Mouse (Mus musculus): ENCODE data around the gene Kcnmb4. TPM values are rescaled to one million over a fixed set of nuclear protein-coding genes. Genes with fewer than 3 reads are reported as not detected.

Gene Kcnmb4
- polyA plus RNA-seq, 1 experiment: not detected

DNA sequence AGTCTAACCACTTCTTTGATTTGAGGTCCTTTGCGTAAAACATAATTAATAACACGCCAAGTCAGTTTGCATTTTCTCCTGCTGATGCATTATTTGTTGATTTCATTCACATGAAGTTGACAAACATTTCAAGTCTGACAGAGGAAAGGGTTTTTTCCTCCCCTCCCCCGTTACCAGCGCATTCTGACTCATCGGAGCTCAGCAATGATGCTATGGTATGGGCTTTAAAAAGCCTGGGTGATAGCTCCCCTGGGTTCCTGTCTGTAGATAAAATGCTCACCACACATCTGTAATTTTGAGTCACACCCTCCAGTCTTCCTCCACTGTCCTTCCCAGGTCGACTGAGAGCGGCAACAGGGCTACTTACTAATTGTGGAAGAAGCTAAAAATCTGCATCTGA lies 47.5 kb downstream of the Kcnmb4 start:
- no peak for TF ChIP-seq GATA1 (IDR thresholded peaks at IDR 0.05; ENCODE audit: low read length)

DNA sequence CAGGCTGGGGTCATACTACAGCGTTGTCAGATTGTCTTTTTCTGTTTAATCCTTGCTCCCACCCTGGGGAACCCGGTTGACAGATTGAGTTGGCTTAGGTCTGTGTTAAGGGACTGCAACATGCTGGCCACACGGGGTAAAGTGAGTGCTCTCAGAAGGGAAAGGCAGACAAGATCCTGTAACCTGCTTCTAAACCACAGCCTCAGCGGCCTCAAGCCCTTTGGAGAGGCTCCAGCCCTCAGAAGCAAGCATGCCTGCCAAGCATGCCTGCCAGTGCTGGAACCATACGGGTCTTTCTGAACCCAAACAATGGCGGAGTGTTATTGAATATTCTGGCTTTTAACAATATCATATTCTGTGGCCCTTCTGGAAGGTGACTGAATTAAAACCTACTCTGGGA lies 48.8 kb downstream of the Kcnmb4 start:
- no peak for TF ChIP-seq GATA1 (IDR thresholded peaks at IDR 0.05; ENCODE audit: low read length)

DNA sequence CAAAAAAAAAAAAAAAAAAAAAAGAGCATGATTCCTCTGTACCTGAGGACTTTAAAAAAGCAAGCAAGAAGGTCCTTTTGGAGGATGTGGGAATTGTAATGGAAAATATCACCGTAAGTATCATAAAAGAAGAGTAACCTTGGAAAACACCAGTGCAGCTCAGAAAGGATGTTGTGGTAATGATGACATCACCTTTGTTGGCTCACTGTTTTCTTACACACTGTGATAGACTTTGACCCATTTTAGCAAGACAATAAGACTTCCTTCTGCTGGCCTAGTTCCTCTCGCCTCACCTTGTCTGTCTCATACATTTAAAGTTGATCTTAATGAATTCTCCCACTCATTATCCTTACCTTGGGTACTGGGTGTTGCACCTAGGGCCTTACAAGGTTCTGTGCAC lies 51.1 kb downstream of the Kcnmb4 start:
- no peak for TF ChIP-seq GATA1 (IDR thresholded peaks at IDR 0.05; ENCODE audit: low read length)

DNA sequence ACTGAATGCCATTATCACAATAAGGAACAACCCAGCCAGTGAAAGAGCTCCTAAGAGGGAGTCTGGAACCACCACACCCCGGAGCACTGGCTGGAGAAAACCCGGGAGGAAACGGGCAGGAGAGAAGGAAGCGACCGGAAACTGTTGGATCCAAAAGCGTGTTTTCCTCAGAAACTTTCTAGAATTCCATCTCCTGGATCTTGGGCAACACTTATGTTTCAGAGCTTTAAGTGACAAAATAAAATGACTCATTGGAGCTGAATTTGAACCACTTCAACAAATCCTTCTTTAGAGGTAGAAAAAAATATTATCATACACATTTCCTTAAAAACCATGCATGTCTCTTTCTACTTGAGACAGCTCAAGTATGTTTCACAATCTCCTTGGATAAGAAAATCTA lies 52.7 kb downstream of the Kcnmb4 start:
- TF ChIP-seq GATA1 (IDR thresholded peaks at IDR 0.05; ENCODE audit: low read length): no peak

- TF ChIP-seq GATA1 (IDR thresholded peaks at IDR 0.05; ENCODE audit: low read length): no peak
Observed at GRCm38 (mm10) chr10:116418121-116418726, 55.5 kb downstream of the Kcnmb4 start.

- TF ChIP-seq GATA1 (IDR thresholded peaks at IDR 0.05; ENCODE audit: low read length): no peak
Observed at GRCm38 (mm10) chr10:116416726-116417125, 57.0 kb downstream of the Kcnmb4 start.

DNA sequence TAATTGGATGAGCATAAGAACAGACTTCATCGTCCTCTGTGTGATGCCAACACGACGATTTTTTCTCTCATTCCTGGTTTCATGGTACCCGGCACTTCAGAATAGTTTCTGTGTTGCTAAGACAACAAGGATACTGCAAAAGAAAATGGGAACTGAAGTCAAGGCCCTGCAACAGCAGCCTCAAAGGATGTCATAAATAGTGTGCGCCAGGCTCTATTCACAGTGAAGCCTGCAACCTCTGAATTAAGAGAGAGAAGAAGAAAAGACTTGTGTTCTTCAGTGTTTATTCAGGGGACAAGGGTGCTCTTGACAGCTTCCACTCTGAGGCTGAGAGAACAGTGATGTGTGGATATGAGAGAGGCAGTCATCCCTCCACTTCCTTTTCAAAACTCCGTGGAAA lies 57.5 kb downstream of the Kcnmb4 start:
- TF ChIP-seq GATA1 (IDR thresholded peaks at IDR 0.05; ENCODE audit: low read length): no peak

GRCm38 (mm10) chr10:116410826-116411225 lies 62.9 kb downstream of the Kcnmb4 start:
- no peak for TF ChIP-seq GATA1 (IDR thresholded peaks at IDR 0.05; ENCODE audit: low read length)

DNA sequence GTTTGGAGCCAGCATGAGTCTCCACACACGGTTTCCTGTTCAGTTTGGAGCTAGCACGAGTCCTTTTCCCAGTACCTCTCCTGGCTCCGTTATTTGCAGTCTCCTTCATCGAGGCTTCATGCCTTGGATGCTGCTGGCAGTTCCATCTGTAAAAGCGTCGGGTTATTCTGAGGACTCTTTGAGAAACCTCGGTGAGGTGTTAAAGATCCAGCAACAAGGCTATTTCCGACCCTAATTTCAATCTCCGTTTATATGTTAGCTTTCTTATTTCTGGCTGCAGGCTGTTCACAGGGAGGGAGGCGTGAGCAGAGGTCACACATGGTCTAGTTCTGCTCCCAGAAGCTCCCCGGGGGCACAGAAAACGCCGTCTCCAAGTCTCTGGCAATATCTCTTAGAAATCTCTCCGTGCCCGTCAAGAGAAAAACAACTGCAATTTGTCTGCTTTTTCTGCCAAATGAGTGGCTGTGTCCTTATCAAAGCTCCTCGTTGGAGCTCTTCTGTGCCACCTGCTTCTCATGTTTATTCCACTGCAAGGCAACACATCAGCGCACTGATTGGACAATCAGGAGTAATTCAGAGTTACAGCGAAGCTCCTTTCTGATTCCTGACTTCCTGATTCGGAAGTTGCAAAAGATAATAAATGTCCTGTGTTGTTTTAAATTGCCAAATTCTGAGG lies 65.9 kb downstream of the Kcnmb4 start:
- no peak for TF ChIP-seq GATA1 (IDR thresholded peaks at IDR 0.05; ENCODE audit: low read length)

- TF ChIP-seq GATA1 (IDR thresholded peaks at IDR 0.05; ENCODE audit: low read length): no peak
Observed at GRCm38 (mm10) chr10:116405011-116405410, 68.7 kb downstream of the Kcnmb4 start.

DNA sequence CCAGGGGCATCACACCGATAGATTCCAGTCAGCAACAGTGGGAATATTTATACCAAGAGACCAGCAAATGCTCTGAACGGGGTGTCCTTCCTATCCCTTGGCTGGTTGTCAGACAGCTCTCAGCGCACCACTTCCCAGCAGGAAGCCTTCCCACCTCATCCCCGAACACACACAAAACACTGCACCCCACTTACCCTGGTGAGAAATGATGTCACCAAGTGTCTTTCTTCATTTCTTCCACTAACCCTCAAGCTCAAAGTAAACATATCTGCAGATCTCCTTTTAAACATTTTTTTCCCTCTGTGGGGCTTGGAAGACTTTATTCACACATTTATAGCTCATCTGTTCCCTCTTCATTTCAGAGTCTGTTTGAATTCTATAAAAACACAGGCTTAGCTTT lies 70.0 kb downstream of the Kcnmb4 start:
- TF ChIP-seq GATA1 (IDR thresholded peaks at IDR 0.05; ENCODE audit: low read length): no peak

DNA sequence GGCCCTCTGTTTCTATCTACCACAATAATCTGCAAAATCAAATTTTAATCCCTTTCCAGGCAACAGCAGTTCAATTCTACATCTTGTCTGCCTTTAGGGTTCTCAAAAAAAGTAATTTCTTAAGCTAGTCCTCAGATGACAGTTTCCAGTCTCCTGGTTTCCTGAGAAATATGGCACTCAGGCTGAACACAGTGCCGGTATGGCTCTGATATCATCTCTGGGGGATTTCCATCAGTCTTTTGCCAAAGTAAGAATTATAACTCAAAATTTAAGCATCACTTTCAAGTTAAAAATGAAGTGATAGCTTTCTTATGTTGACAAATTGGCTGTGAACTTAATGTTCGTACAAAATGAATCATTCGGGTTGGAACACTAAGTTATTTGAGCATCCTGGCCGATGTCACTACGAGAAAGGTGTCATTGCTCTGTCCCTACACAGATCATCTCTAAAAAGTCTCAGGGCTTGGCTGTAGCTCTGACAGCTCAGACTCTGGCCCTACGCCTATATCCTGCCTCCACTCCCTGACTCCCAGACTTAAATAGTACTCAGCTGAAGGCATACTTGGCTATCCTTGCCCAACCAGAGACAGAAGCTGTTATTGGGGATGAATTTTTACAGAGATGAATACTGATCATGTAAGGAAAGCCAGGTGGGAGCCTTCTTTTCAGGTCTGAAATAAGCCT lies 70.8 kb downstream of the Kcnmb4 start:
- no peak for TF ChIP-seq GATA1 (IDR thresholded peaks at IDR 0.05; ENCODE audit: low read length)

GRCm38 (mm10) chr10:116397973-116398372 lies 75.7 kb downstream of the Kcnmb4 start:
- no peak for TF ChIP-seq GATA1 (IDR thresholded peaks at IDR 0.05; ENCODE audit: low read length)

DNA sequence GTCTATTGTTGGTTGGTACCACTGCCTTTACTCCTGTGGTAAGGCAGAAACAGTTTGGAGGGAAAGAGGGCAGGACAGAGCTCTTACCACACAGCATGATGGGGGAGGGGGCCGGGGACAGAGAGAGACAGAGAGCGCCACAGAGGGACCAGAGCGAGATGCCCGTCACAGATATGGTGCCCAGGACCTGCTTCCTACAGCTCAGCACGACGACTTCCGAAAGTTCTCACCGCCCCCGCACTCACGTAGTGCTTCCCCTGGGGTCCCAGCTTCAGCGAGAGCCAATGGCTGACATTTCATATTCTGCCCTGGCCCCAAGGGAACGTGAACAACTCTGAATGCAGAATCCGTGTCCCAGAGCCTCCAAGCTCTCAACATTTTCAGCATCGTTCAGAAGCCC lies 76.1 kb downstream of the Kcnmb4 start:
- TF ChIP-seq GATA1 (IDR thresholded peaks at IDR 0.05; ENCODE audit: low read length): no peak

GRCm38 (mm10) chr10:116396966-116397365 lies 76.7 kb downstream of the Kcnmb4 start:
- TF ChIP-seq GATA1 (IDR thresholded peaks at IDR 0.05; ENCODE audit: low read length): no peak

GRCm38 (mm10) chr10:116396279-116396678 lies 77.4 kb downstream of the Kcnmb4 start:
- TF ChIP-seq GATA1 (IDR thresholded peaks at IDR 0.05; ENCODE audit: low read length): no peak

- TF ChIP-seq GATA1 (IDR thresholded peaks at IDR 0.05; ENCODE audit: low read length): no peak
Observed at GRCm38 (mm10) chr10:116394585-116394984, 79.1 kb downstream of the Kcnmb4 start.
